Mouse (Mus musculus): ENCODE measurements at regions not wholly inside any gene's neighbourhood (a gene's known extent, or its start where the extent isn't known, plus 50 kb on each side); places are given as distances from the start of the nearest gene placed in this dataset.
A peak's percentile ranks its signal among the peaks of the same experiment; 100 is the strongest.
"Not testable (repeated sequence)": the region's sequence is repeated elsewhere in the genome, so short reads cannot be mapped to it uniquely, and the experiment has no call there.

GRCm38 (mm10) chr2:108034882-108035281, 744.4 kb downstream of the Kcna4 start:
- Histone ChIP-seq H3K79me2 (ENCODE audit: control insufficient read depth, insufficient read depth) (no peaks in the 10 kb centered on the region), H3ac (ENCODE audit: control insufficient read depth, insufficient read length, low read depth) (no peak overlapping the region), H3K27me3 (ENCODE audit: control insufficient read depth, insufficient read depth, insufficient read length) (no peaks in the 10 kb centered on the region), H3K79me3 (ENCODE audit: low read depth) (no peaks in the 10 kb centered on the region), H3K36me3 (ENCODE audit: control insufficient read depth, insufficient read depth) (no peaks in the 10 kb centered on the region), H3K4me3 (ENCODE audit: insufficient read depth, poor library complexity, severe bottlenecking) (no peak overlapping the region)
- TF ChIP-seq USF1 (IDR thresholded peaks at IDR 0.05; ENCODE audit: low read depth) (no peak), MAX (IDR thresholded peaks at IDR 0.05) (no peak), MYOD1 (IDR thresholded peaks at IDR 0.05; ENCODE audit: control insufficient read depth, insufficient read length, low read depth) (no peak), CTCF (IDR thresholded peaks at IDR 0.05; ENCODE audit: control insufficient read depth, insufficient read depth, insufficient read length) (no peak), MYOG (IDR thresholded peaks at IDR 0.05; ENCODE audit: control insufficient read depth, extremely low read depth, insufficient read length) (no peak), FOSL1 (IDR thresholded peaks at IDR 0.05; ENCODE audit: insufficient read depth, low read length, poor library complexity, severe bottlenecking) (no peak), CEBPB (IDR thresholded peaks at IDR 0.05; ENCODE audit: low read depth) (no peak)

GRCm38 (mm10) chr2:108042086-108042485, 751.6 kb downstream of the Kcna4 start:
- Histone ChIP-seq H3K4me3 (ENCODE audit: insufficient read depth, poor library complexity, severe bottlenecking) (no peak overlapping the region), H3ac (ENCODE audit: control insufficient read depth, insufficient read length, low read depth) (no peak overlapping the region), H3K27me3 (ENCODE audit: control insufficient read depth, insufficient read depth, insufficient read length) (no peaks in the 10 kb centered on the region), H3K79me2 (ENCODE audit: control insufficient read depth, insufficient read depth) (no peaks in the 10 kb centered on the region), H3K79me3 (ENCODE audit: low read depth) (no peaks in the 10 kb centered on the region), H3K36me3 (ENCODE audit: control insufficient read depth, insufficient read depth) (no peaks in the 10 kb centered on the region)
- TF ChIP-seq CEBPB (IDR thresholded peaks at IDR 0.05; ENCODE audit: low read depth) (no peak), CTCF (IDR thresholded peaks at IDR 0.05; ENCODE audit: control insufficient read depth, insufficient read depth, insufficient read length) (no peak), MYOD1 (IDR thresholded peaks at IDR 0.05; ENCODE audit: control insufficient read depth, insufficient read length, low read depth) (no peak), MYOG (IDR thresholded peaks at IDR 0.05; ENCODE audit: control insufficient read depth, extremely low read depth, insufficient read length) (no peak), USF1 (IDR thresholded peaks at IDR 0.05; ENCODE audit: low read depth) (no peak), FOSL1 (IDR thresholded peaks at IDR 0.05; ENCODE audit: insufficient read depth, low read length, poor library complexity, severe bottlenecking) (no peak), MAX (IDR thresholded peaks at IDR 0.05) (no peak)

- no peak overlapping the region for H3ac ChIP-seq (ENCODE audit: control insufficient read depth, insufficient read length, low read depth)
Measured at GRCm38 (mm10) chr2:108044885-108045284, 754.4 kb downstream of the Kcna4 start.

GRCm38 (mm10) chr2:108045997-108046396, 755.6 kb downstream of the Kcna4 start:
- no peaks in the 10 kb centered on the region for H3K79me2 ChIP-seq (ENCODE audit: control insufficient read depth, insufficient read depth)
- TF ChIP-seq CEBPB (IDR thresholded peaks at IDR 0.05; ENCODE audit: low read depth) (peak; percentile 72), FOSL1 (IDR thresholded peaks at IDR 0.05; ENCODE audit: insufficient read depth, low read length, poor library complexity, severe bottlenecking) (peak; percentile 92), USF1 (IDR thresholded peaks at IDR 0.05; ENCODE audit: low read depth) (no peak)
- no peaks in the 10 kb centered on the region for H3K27me3 ChIP-seq (ENCODE audit: control insufficient read depth, insufficient read depth, insufficient read length)
- H3ac ChIP-seq (ENCODE audit: control insufficient read depth, insufficient read length, low read depth), result no peak overlapping the region
- H3K36me3 ChIP-seq (ENCODE audit: control insufficient read depth, insufficient read depth), result no peaks in the 10 kb centered on the region
- H3K4me3 ChIP-seq (ENCODE audit: insufficient read depth, poor library complexity, severe bottlenecking), result no peak overlapping the region
- H3K79me3 ChIP-seq (ENCODE audit: low read depth), result no peaks in the 10 kb centered on the region

More at GRCm38 (mm10) chr2:108044885-108045284, 754.4 kb downstream of the Kcna4 start:
- H3K79me3 ChIP-seq (ENCODE audit: low read depth), result no peaks in the 10 kb centered on the region
- H3K4me3 ChIP-seq (ENCODE audit: insufficient read depth, poor library complexity, severe bottlenecking), result no peak overlapping the region
- peak; percentile 33 for TF ChIP-seq FOSL1 (IDR thresholded peaks at IDR 0.05; ENCODE audit: insufficient read depth, low read length, poor library complexity, severe bottlenecking)
- no peak for TF ChIP-seq MAX (IDR thresholded peaks at IDR 0.05)
- no peaks in the 10 kb centered on the region for H3K27me3 ChIP-seq (ENCODE audit: control insufficient read depth, insufficient read depth, insufficient read length)
- no peaks in the 10 kb centered on the region for H3K79me2 ChIP-seq (ENCODE audit: control insufficient read depth, insufficient read depth)
- H3K36me3 ChIP-seq (ENCODE audit: control insufficient read depth, insufficient read depth), result no peaks in the 10 kb centered on the region

- H3K79me2 ChIP-seq (ENCODE audit: control insufficient read depth, insufficient read depth); H3K4me3 ChIP-seq (ENCODE audit: insufficient read depth, poor library complexity, severe bottlenecking); H3K36me3 ChIP-seq (ENCODE audit: control insufficient read depth, insufficient read depth); H3K27me3 ChIP-seq (ENCODE audit: control insufficient read depth, insufficient read depth, insufficient read length); H3K79me3 ChIP-seq (ENCODE audit: low read depth); H3ac ChIP-seq (ENCODE audit: control insufficient read depth, insufficient read length, low read depth): not testable (repeated sequence)
Measured at GRCm38 (mm10) chr2:108062751-108063150, 772.3 kb downstream of the Kcna4 start.

- no peaks in the 10 kb centered on the region for H3K27me3 ChIP-seq (ENCODE audit: control insufficient read depth, insufficient read depth, insufficient read length)
- H3K4me3 ChIP-seq (ENCODE audit: insufficient read depth, poor library complexity, severe bottlenecking), result no peak overlapping the region
- no peaks in the 10 kb centered on the region for H3K36me3 ChIP-seq (ENCODE audit: control insufficient read depth, insufficient read depth)
- no peaks in the 10 kb centered on the region for H3K79me3 ChIP-seq (ENCODE audit: low read depth)
- H3ac ChIP-seq (ENCODE audit: control insufficient read depth, insufficient read length, low read depth), result no peak overlapping the region
- TF ChIP-seq FOSL1 (IDR thresholded peaks at IDR 0.05; ENCODE audit: insufficient read depth, low read length, poor library complexity, severe bottlenecking) (no peak), CEBPB (IDR thresholded peaks at IDR 0.05; ENCODE audit: low read depth) (no peak), USF1 (IDR thresholded peaks at IDR 0.05; ENCODE audit: low read depth) (no peak), CTCF (IDR thresholded peaks at IDR 0.05; ENCODE audit: control insufficient read depth, insufficient read depth, insufficient read length) (no peak), MYOD1 (IDR thresholded peaks at IDR 0.05; ENCODE audit: control insufficient read depth, insufficient read length, low read depth) (no peak), MYOG (IDR thresholded peaks at IDR 0.05; ENCODE audit: control insufficient read depth, extremely low read depth, insufficient read length) (no peak), MAX (IDR thresholded peaks at IDR 0.05) (no peak)
- no peaks in the 10 kb centered on the region for H3K79me2 ChIP-seq (ENCODE audit: control insufficient read depth, insufficient read depth)
Measured at GRCm38 (mm10) chr2:108083911-108084310, 793.5 kb downstream of the Kcna4 start.
